Mouse (Mus musculus) stomach, postnatal 0 days (tissue): ENCODE data around the gene Hoxa5. TPM values are rescaled to one million over a fixed set of nuclear protein-coding genes. Genes with fewer than 3 reads are reported as not detected.

Experiments
- ATAC-seq: fragments of 200-750 bp; cut with Nextera tagmentation; 2 replicates; pipeline ENCODE4 v1.8.0; 2017; ENCODE audit not compliant: low FRiP score, low TSS enrichment
- DNase-seq: peaks from one replicate; pipeline ENCODE4 v3.0.0-alpha.2; 2016; ENCODE audit warnings: low spot score
- H3K27ac ChIP-seq: fragments of 300-500 bp; sonication (generic); replicated peaks from 2 replicates; pipeline ENCODE4 v1.5.1; 2014; ENCODE audit warnings: mild to moderate bottlenecking, control low read depth
- H3K27me3 ChIP-seq: fragments of 300-500 bp; sonication (generic); 2 replicates; pipeline ENCODE4 v1.6.1; 2014; ENCODE audit warnings: low read length; ENCODE audit not compliant: control insufficient read depth, insufficient read depth
- H3K36me3 ChIP-seq: fragments of 300-500 bp; sonication (generic); 2 replicates; pipeline ENCODE4 v1.6.1; 2014; ENCODE audit warnings: low read length, mixed read lengths; ENCODE audit not compliant: control insufficient read depth, insufficient read depth
- H3K4me1 ChIP-seq: fragments of 300-500 bp; sonication (generic); replicated peaks from 2 replicates; pipeline ENCODE4 v1.6.1; 2014; ENCODE audit warnings: antibody characterized with exemption; ENCODE audit not compliant: control insufficient read depth, insufficient read depth
- H3K4me2 ChIP-seq: fragments of 300-500 bp; sonication (generic); replicated peaks from 2 replicates; pipeline ENCODE4 v1.6.1; 2014; ENCODE audit warnings: low read depth, mild to moderate bottlenecking, control low read depth, moderate library complexity
- H3K4me3 ChIP-seq: fragments of 300-500 bp; sonication (generic); 2 replicates; pipeline ENCODE4 v1.5.1; 2014; ENCODE audit warnings: low read depth, low read length, control low read depth
- H3K9ac ChIP-seq: fragments of 300-500 bp; sonication (generic); 2 replicates; pipeline ENCODE4 v1.6.1; 2014; ENCODE audit warnings: mild to moderate bottlenecking, low read length, control low read depth, mixed read lengths
- H3K9me3 ChIP-seq: fragments of 300-500 bp; sonication (generic); 2 replicates; pipeline ENCODE4 v1.6.1; 2016; ENCODE audit warnings: low read length; ENCODE audit not compliant: control insufficient read depth
- CTCF ChIP-seq: IDR thresholded peaks from 2 replicates; pipeline ENCODE4 v1.5.1; 2016; ENCODE audit warnings: antibody characterized with exemption, low read depth, mild to moderate bottlenecking, moderate library complexity
- EP300 ChIP-seq: optimal IDR thresholded peaks from 2 replicates; pipeline ENCODE3; 2016; ENCODE audit warnings: antibody characterized with exemption
- WGBS: fragments of 180-500 bp; shearing (Covaris S2); extraction: QIAGEN DNeasy Blood & Tissue Kit; methylation state at CpG from one replicate; pipeline ENCODE4 v1.1.7; 2014; 5-methylcytosine and 5-hydroxymethylcytosine counted together
- polyA plus RNA-seq: library from polyadenylated mRNA; unstranded; fragments of >200 nt; fragmentation: Nextera tagmentation; extraction: Ambion mirVana; gene quantifications from 2 replicates; pipeline ENCODE4 v1.2.1, GENCODE M21; 2015

The Hoxa5 gene
- polyA plus RNA-seq, 1 experiment from 2014 or later = 8.4 TPM

- Histone ChIP-seq H3K4me1 (no peaks in the 10 kb centered on the region), H3K4me2 (no peak overlapping the region), H3K9ac (no peak overlapping the region), H3K27ac (no peak overlapping the region), H3K36me3 (no peaks in the 10 kb centered on the region), H3K27me3 (peaks cover 37% of the 10 kb centered on the region), H3K9me3 (no peaks in the 10 kb centered on the region), H3K4me3 (no peak overlapping the region)
- DNase-seq (no peak), ATAC-seq (no peak)
- TF ChIP-seq CTCF (no peak), EP300 (no peak)
- WGBS = 4% methylated on average over 4 of the region's 4 CpGs
These were observed 45.4 kb upstream of the Hoxa5 start for GRCm38 (mm10) chr6:52249826-52250225.

DNA sequence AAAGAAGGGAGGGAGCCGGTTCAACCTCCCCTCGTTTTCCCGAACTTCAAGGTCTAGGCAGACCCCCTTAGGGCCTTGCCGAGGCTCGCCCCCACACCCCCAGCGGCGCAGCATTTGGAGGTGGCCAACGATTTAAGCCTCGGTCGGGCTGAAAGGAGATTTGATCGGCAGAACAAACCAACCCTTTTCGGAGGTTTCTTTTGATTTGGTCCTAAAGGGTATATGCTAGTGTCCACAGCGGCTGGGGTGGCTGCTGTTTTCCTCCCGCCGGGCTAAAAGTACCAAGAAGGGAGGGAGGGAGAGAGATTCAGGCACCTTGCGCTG lies 45.0 kb upstream of the Hoxa5 start:
- H3K4me3 ChIP-seq = no peak overlapping the region
- no peaks in the 10 kb centered on the region for H3K36me3 ChIP-seq
- no peak overlapping the region for H3K9ac ChIP-seq
- no peaks in the 10 kb centered on the region for H3K4me1 ChIP-seq
- H3K27me3 ChIP-seq = peaks cover 40% of the 10 kb centered on the region
- no peak for ATAC-seq
- H3K9me3 ChIP-seq = no peaks in the 10 kb centered on the region
- no peak for TF ChIP-seq EP300
- TF ChIP-seq CTCF = no peak
- no peak overlapping the region for H3K27ac ChIP-seq
- DNase-seq = no peak
- 1% methylated on average over 16 of the region's 16 CpGs for WGBS
- H3K4me2 ChIP-seq = no peak overlapping the region

GRCm38 (mm10) chr6:52248638-52249414 lies 44.4 kb upstream of the Hoxa5 start:
- H3K27ac ChIP-seq = no peak overlapping the region

DNA sequence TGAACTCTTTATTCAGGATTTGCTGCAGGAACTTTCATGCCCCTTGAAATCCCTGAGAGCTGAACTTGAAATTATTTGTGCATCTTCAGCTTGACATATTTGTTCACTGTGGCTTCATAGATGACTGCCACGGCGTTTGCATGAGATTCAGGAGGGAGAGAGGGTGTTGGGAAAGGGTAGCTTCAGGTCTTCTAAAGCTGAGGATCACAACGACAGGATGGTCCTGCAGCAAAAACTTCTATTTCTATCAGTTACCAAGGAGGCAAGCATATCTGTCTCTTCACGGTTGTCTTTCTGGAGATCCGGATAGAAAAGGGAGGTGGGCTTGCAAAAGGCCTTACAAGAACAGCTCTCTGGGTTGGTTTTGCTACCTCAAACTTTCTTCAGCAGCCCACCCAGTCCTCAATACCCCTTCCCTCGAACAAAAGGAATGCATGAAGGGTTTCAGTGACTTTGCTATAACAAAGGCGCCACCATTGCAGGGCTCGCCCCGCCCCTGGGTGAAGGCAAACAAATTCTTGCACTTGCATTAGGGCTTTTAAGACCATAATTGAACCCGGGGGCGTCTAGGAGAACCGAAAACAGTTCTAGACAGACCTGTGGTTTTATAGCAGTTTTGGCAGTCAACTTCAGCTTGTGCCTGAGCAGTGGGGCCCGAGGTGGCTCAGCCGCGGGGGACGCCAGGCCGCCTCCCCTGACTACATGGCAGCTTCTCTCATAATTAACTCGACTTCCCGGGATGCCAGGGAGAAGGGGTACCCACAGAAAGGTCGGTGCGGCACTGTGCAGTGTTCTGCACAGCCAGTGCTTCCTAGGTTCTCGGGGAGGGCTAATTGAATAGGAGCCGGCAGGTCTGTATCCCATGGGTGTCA lies 43.6 kb upstream of the Hoxa5 start:
- Histone ChIP-seq H3K4me1 (no peaks in the 10 kb centered on the region), H3K36me3 (no peaks in the 10 kb centered on the region), H3K4me3 (no peak overlapping the region), H3K9ac (no peak overlapping the region), H3K9me3 (no peaks in the 10 kb centered on the region), H3K4me2 (no peak overlapping the region), H3K27me3 (peaks cover 42% of the 10 kb centered on the region), H3K27ac (no peak overlapping the region)
- WGBS = 3% methylated on average over 23 of the region's 23 CpGs
- DNase-seq (no peak), ATAC-seq (no peak)
- TF ChIP-seq EP300 = no peak
- TF ChIP-seq CTCF = no peak

More at GRCm38 (mm10) chr6:52248638-52249414, 44.4 kb upstream of the Hoxa5 start:
- no peaks in the 10 kb centered on the region for H3K36me3 ChIP-seq
- H3K4me1 ChIP-seq = no peaks in the 10 kb centered on the region
- H3K9me3 ChIP-seq = no peaks in the 10 kb centered on the region
- DNase-seq (no peak), ATAC-seq (no peak)
- TF ChIP-seq EP300 (no peak), CTCF (no peak)
- H3K4me3 ChIP-seq = no peak overlapping the region
- no peak overlapping the region for H3K9ac ChIP-seq
- 3% methylated on average over 27 of the region's 27 CpGs for WGBS
- peaks cover 36% of the 10 kb centered on the region for H3K27me3 ChIP-seq
- no peak overlapping the region for H3K4me2 ChIP-seq

DNA sequence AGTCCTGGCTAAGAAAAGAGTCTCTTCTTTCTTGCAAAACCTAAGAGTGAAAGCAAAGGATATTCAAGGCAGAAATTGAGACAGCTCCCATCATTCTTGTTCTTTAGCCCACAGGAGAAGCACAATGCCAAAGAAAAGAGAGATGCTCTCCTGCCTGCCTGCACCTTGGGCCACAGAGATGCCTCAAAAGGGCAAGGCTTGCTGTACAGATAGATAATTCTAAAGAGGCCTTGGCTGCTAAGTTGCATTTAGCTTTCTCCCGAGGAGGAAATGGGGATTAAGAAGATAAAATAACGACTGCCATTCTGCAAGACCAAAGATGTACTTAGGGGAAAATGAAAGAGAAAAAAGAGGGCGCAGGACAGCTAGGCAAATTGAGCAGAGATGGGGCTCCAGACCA lies 42.5 kb upstream of the Hoxa5 start:
- TF ChIP-seq CTCF = no peak
- TF ChIP-seq EP300 = no peak
- Histone ChIP-seq H3K4me1 (no peaks in the 10 kb centered on the region), H3K9me3 (no peaks in the 10 kb centered on the region), H3K4me2 (no peak overlapping the region), H3K27me3 (peaks cover 45% of the 10 kb centered on the region), H3K36me3 (no peaks in the 10 kb centered on the region), H3K9ac (no peak overlapping the region), H3K27ac (no peak overlapping the region), H3K4me3 (no peak overlapping the region)
- ATAC-seq (no peak), DNase-seq (no peak)
- 5% methylated on average over 3 of the region's 3 CpGs for WGBS

DNA sequence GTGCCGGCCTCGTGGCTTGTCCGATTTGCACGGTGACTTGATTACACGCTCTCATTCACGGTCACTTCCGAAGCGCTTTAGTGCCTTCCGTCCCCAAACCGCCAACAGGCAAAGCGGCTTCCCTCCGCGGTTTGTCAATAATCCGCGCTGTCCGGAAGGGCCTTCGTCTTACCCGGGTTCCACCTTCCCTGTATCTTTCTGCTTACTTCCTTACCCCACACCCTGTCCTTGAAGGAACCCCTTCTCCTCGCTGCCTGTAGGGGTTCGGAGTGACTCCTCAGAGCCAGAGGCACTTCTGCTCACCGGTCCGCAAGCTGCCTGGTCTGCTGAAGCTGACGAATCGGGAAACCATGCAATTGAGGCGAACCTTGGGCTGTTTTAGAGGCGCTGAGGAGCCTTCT lies 42.0 kb upstream of the Hoxa5 start:
- H3K4me3 ChIP-seq = no peak overlapping the region
- H3K9me3 ChIP-seq = no peaks in the 10 kb centered on the region
- H3K36me3 ChIP-seq = no peaks in the 10 kb centered on the region
- no peak overlapping the region for H3K9ac ChIP-seq
- ATAC-seq = no peak
- DNase-seq = no peak
- 2% methylated on average over 26 of the region's 26 CpGs for WGBS
- no peak overlapping the region for H3K4me2 ChIP-seq
- H3K27me3 ChIP-seq = peaks cover 42% of the 10 kb centered on the region
- no peaks in the 10 kb centered on the region for H3K4me1 ChIP-seq
- no peak overlapping the region for H3K27ac ChIP-seq
- TF ChIP-seq CTCF (no peak), EP300 (no peak)
